Mouse (Mus musculus): ENCODE data around the gene Gon7.
A peak's percentile ranks its signal among the peaks of the same experiment; 100 is the strongest.

Gon7 gene

DNA sequence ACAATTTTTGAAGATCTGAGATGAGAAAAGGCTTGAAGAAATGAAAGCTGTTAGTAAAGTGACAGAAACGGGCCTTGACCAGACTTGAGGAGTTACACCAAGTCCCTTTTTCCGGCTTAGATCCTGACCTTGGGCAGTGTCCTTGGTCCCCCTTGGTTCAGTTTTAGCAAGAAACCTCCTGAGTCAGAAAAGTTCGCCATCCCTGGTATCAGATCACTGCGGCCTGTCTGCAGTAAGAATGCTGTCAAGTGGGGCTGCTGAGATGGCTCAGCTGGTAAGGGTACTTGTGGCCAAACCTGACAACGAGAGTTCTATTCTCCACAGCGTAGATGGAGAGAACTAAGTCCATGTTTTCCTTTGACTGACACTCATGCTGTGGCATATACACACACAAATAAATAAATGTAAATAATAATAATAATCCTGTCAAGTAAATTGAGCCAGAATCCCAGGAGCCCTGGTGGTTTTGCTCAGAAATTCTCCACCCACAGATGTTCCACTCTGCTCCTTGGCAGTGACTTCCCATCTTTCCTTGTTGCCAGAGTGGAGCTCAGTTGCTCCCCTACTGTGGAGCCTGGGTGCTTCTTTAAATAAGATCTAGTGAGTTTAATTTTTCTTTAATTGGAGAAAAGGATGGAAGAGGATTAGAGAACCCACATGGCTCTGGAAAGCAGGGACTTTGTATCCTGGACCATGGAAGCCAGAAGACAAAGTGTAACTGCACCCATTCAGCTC is 51.5 kb downstream of the Gon7 start:
- no peak for DNase-seq (ENCODE audit: low spot score in 2 of 2)

DNA sequence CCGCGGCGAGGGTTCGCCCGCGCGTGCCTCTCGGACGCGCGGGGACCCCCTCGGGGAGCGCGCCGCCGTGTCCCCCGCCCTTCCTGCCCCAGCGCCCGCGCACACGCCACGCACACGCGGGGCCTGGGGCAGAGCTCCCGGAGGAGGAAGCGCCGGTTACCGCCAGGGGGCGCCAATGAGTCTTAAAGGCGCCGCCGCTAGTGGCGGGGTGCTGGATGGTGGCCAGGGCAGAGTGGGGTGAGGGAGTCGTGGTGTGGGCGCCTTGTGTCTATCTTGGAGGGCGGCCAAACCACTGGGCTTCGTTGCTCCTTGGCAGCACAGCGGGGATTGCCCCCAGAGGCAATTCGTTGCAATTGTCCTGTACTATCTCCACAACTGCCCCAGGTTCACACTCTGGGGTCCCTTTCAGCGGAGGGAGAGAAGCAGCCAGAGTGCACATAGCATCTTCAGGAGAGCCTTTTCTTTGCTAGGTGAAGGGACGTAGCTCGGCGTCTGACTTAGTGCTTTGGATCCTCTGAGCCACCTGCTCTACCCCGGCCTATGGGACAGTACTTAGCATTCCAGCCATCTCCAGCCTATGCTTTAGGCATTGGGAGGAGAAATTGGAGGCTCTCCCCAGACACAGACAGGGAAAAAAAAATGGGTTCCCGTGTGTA is 52.3 kb downstream of the Gon7 start:
- peak; percentile 81 to 83 for DNase-seq (ENCODE audit: low spot score in 2 of 2)

DNA sequence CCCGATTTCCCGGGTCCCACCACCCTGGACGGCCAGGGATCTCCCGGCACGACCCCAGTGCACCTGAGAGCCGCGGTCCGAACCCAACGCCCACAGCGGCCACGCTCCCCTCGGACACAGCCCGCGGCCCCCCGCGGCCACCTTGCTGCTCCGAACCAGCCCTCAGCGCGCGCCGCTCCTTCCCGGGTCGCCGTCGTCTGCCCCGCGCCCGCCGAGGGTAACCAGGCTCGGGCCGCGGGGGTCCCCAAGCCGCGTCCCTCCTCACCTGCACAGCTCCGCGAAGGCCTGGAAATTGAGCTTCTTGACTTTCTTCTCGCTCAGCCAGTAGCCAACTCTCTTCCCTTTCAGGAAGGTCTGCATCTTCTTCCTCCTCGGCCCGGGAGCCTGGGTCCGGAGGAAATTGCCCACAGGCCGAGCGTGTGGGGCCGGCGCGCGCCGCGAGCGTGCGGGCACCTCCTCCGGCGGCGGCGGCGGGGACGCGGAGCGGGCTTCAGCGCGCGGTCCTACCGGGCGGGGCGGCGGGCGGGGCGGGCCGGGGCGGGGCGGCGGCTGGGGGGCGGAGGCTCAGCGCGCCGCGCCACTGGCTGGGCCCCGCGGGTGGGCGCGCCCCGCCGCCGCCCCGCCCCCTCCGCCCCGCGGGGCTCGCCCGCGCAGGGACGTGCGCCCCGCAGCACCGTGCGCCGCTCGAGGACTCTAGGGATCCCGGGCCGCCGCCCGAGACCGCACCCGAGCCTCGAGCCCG is 53.0 kb downstream of the Gon7 start, which contains the start of gene Itpk1:
Gene Itpk1 (minus strand): TSS at position 474 of the 742 bp plus-strand sequence.
- DNase-seq (ENCODE audit: low spot score in 2 of 2), result peak in 1 of 2 experiments; percentile 40

DNA sequence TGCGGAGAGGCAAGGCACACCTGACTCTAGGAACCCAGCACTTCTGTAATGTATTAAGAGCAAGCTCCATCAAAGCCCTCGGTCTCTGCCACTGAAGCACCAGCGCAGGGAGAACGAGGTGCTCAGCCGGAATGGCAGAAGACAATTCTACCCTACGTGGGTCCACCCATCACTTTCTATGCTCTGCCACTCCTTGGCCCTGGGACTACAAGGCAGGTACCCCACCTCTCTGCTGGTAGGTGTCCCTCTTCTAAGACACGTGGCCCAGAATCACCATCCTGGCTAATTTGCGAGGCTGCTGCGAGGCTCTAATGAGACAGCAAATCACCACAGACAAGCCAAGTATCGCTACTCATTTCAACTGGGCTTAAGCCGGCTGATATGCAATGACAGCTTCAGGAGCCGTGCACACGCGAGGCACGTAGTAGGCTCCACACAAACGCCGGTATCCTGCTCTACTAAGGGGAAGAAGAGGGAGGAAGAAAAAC is 53.6 kb downstream of the Gon7 start:
- no peak for DNase-seq (ENCODE audit: low spot score in 2 of 2)

DNA sequence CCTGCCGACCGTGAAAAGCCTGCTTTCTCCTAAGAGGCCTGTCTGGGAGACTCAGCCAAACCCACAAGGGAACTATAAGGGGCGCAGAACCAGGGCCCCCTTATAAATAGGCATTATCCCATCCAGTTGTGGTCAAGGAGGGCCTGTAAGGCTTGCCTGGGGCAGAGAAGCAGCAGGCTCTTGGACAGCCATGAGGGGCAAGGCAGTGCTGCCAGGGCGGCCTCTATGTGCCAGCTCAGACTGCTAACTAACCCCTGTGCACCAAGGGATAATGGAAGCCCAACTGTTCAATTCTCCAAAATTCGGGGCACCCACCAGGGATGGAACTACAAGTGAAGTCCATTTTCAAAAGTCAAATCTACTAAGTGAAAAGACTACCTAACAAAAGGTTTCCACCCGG is 54.2 kb downstream of the Gon7 start:
- no peak for DNase-seq (ENCODE audit: low spot score in 2 of 2)
